Mouse (Mus musculus) bone marrow macrophage, adult 2 months (primary cell): ENCODE results near the gene Tec.

ENCODE experiments used
- CTCF ChIP-seq: IDR thresholded peaks from 2 replicates; pipeline ENCODE4 v1.5.1; 2012; ENCODE audit warnings: low read depth, mild to moderate bottlenecking, low read length, moderate library complexity
- POLR2A ChIP-seq: IDR thresholded peaks from 2 replicates; pipeline ENCODE4 v1.6.1; 2012; ENCODE audit warnings: mild to moderate bottlenecking, low read depth, low read length, borderline replicate concordance

DNA sequence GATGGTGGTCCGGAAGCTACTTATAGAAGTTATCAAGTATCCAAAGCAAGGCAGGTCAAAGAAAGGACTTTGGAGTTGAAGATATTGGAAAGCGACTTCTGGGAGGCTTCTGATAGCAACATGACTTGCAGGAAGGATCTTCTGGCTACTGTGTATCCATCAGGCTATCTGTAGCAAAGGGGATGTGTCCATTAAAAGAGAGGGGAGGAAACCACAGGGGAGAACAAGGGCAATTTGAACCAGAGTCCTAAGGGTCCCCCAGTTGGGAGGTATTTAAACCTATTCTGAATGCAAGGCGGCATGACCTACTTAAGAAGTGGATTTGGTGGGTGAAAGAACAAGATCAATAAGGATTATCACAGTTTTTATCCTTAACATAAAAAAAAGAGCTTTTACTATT is 43.0 kb upstream of the Tec start:
- TF ChIP-seq POLR2A: no peak
- no peak for TF ChIP-seq CTCF
